Mouse (Mus musculus) MEL (cell line): ENCODE results near the gene Trim14. TPM values are rescaled to one million over a fixed set of nuclear protein-coding genes. Genes with fewer than 3 reads are reported as not detected.

Source experiments
- DNase-seq: peaks from one replicate; pipeline ENCODE4 v3.0.0; 2011; ENCODE audit warnings: low read depth, low spot score
- H3K27ac ChIP-seq: 2 replicates; pipeline ENCODE4 v1.5.1; 2012; ENCODE audit warnings: low read depth, mild to moderate bottlenecking, control low read depth, low read length, moderate library complexity; ENCODE audit not compliant: control insufficient read depth
- H3K27me3 ChIP-seq, 2 experiments: fragments of 150-350 bp in 1 of 2; sonication (generic) in 1 of 2; 2 replicates each; pipeline ENCODE4 v1.6.1; 2012; ENCODE audit warnings: low read length in 2 of 2, mild to moderate bottlenecking in 2 of 2, improper control_type of control experiment in 1 of 2, moderate library complexity in 1 of 2; ENCODE audit not compliant: insufficient read depth in 2 of 2, control insufficient read depth in 1 of 2
- H3K36me3 ChIP-seq, 2 experiments: 2 replicates each; pipeline ENCODE4 v1.6.1; 2012 to 2014; ENCODE audit warnings: low read length in 2 of 2, improper control_type of control experiment in 1 of 2, inconsistent platforms in 1 of 2, mild to moderate bottlenecking in 1 of 2; ENCODE audit not compliant: insufficient read depth in 2 of 2, control insufficient read depth in 1 of 2
- H3K4me1 ChIP-seq, 2 experiments: fragments of 150-350 bp in 1 of 2; sonication (generic) in 1 of 2; 2 replicates each; pipeline ENCODE4 v1.6.1; 2012; ENCODE audit warnings: low read length in 2 of 2, improper control_type of control experiment in 1 of 2, mild to moderate bottlenecking in 1 of 2; ENCODE audit not compliant: insufficient read depth in 2 of 2, control insufficient read depth in 1 of 2
- H3K4me3 ChIP-seq, 2 experiments: fragments of 150-350 bp in 1 of 2; sonication (generic) in 1 of 2; 2 replicates each; pipeline ENCODE4 v1.5.1; 2012; ENCODE audit warnings: low read depth in 2 of 2, low read length in 2 of 2, mild to moderate bottlenecking in 2 of 2, moderate library complexity in 2 of 2, control low read depth in 1 of 2, improper control_type of control experiment in 1 of 2; ENCODE audit not compliant: control insufficient read depth in 1 of 2, insufficient read depth in 1 of 2
- H3K79me2 ChIP-seq: 2 replicates; pipeline ENCODE4 v1.6.1; 2012; ENCODE audit warnings: mild to moderate bottlenecking, low read length, moderate library complexity; ENCODE audit not compliant: control insufficient read depth, poor library complexity, insufficient read depth
- H3K9ac ChIP-seq: 2 replicates; pipeline ENCODE4 v1.6.1; 2012; ENCODE audit warnings: low read depth, mild to moderate bottlenecking, control low read depth, low read length, moderate library complexity; ENCODE audit not compliant: control insufficient read depth, poor library complexity, severe bottlenecking
- H3K9me3 ChIP-seq: fragments of 150-350 bp; sonication (generic); replicated peaks from 2 replicates; pipeline ENCODE4 v1.6.1; 2012; ENCODE audit warnings: mild to moderate bottlenecking, low read length, improper control_type of control experiment, moderate library complexity; ENCODE audit not compliant: insufficient read depth
- BHLHE40 ChIP-seq: IDR thresholded peaks from 2 replicates; pipeline ENCODE4 v1.6.1; 2012; ENCODE audit warnings: low read depth, mild to moderate bottlenecking, inconsistent platforms, low read length, improper control_type of control experiment, borderline replicate concordance
- CHD2 ChIP-seq: IDR thresholded peaks from 2 replicates; pipeline ENCODE4 v1.6.1; 2011; ENCODE audit warnings: low read length, improper control_type of control experiment
- E2F4 ChIP-seq: IDR thresholded peaks from 2 replicates; pipeline ENCODE4 v1.6.1; 2011; ENCODE audit warnings: low read depth, low read length, improper control_type of control experiment, borderline replicate concordance
- EP300 ChIP-seq, 2 experiments: IDR thresholded peaks; 2 replicates each; pipeline ENCODE4 v1.6.1; 2011; ENCODE audit warnings: improper control_type of control experiment in 2 of 2, low read length in 2 of 2, low read depth in 1 of 2, mild to moderate bottlenecking in 1 of 2
- ETS1 ChIP-seq: IDR thresholded peaks from 2 replicates; pipeline ENCODE4 v1.6.1; 2012; ENCODE audit warnings: low read depth, mild to moderate bottlenecking, inconsistent platforms, low read length, improper control_type of control experiment, moderate library complexity
- GATA1 ChIP-seq: IDR thresholded peaks from 2 replicates; pipeline ENCODE4 v1.6.1; 2011; ENCODE audit warnings: low read depth, low read length, improper control_type of control experiment
- HCFC1 ChIP-seq: IDR thresholded peaks from 2 replicates; pipeline ENCODE4 v1.6.1; 2012; ENCODE audit warnings: low read depth, mild to moderate bottlenecking, inconsistent platforms, low read length, improper control_type of control experiment, moderate library complexity
- JUND ChIP-seq: IDR thresholded peaks from 2 replicates; pipeline ENCODE4 v1.6.1; 2011; ENCODE audit warnings: low read depth, mild to moderate bottlenecking, improper control_type of control experiment, low read length
- KAT2A ChIP-seq: conservative IDR thresholded peaks from 2 replicates; pipeline ENCODE4 v1.6.1; 2012; ENCODE audit warnings: low read depth, low read length, improper control_type of control experiment, inconsistent platforms
- MAFK ChIP-seq: IDR thresholded peaks from 2 replicates; pipeline ENCODE4 v1.6.1; 2011; ENCODE audit warnings: low read depth, mild to moderate bottlenecking, low read length, improper control_type of control experiment, borderline replicate concordance
- MEF2A ChIP-seq: IDR thresholded peaks from 2 replicates; pipeline ENCODE4 v1.6.1; 2014; ENCODE audit warnings: low read depth, mild to moderate bottlenecking, inconsistent platforms, low read length, improper control_type of control experiment; ENCODE audit not compliant: poor library complexity, insufficient replicate concordance, severe bottlenecking; ENCODE audit errors: extremely low read depth
- MXI1 ChIP-seq: IDR thresholded peaks from 2 replicates; pipeline ENCODE4 v1.6.1; 2011; ENCODE audit warnings: mild to moderate bottlenecking, low read depth, low read length, improper control_type of control experiment
- MYC ChIP-seq: IDR thresholded peaks from 2 replicates; pipeline ENCODE4 v1.6.1; 2011; ENCODE audit warnings: low read depth, mild to moderate bottlenecking, low read length, improper control_type of control experiment, moderate library complexity
- NRF1 ChIP-seq: IDR thresholded peaks from 2 replicates; pipeline ENCODE4 v1.6.1; 2014; ENCODE audit warnings: low read depth, mild to moderate bottlenecking, inconsistent platforms, low read length, improper control_type of control experiment, moderate library complexity; ENCODE audit not compliant: poor library complexity, insufficient read depth, severe bottlenecking
- POLR2A ChIP-seq, 2 experiments: IDR thresholded peaks; 2 replicates each; pipeline ENCODE4 v1.6.1; 2011 to 2012; ENCODE audit warnings: low read length in 2 of 2, mild to moderate bottlenecking in 2 of 2, control low read depth in 1 of 2, improper control_type of control experiment in 1 of 2, low read depth in 1 of 2, moderate library complexity in 1 of 2; ENCODE audit not compliant: control insufficient read depth in 1 of 2, insufficient read depth in 1 of 2, poor library complexity in 1 of 2
- POLR2AphosphoS2 ChIP-seq: IDR thresholded peaks from 2 replicates; pipeline ENCODE4 v1.6.1; 2011; ENCODE audit warnings: low read length, improper control_type of control experiment
- POLR2AphosphoS5 ChIP-seq: IDR thresholded peaks from 2 replicates; pipeline ENCODE4 v1.6.1; 2012; ENCODE audit warnings: low read depth, borderline replicate concordance, mild to moderate bottlenecking, inconsistent platforms, low read length, moderate library complexity, mixed read lengths
- RAD21 ChIP-seq: IDR thresholded peaks from 2 replicates; pipeline ENCODE4 v1.6.1; 2011; ENCODE audit warnings: mild to moderate bottlenecking, low read depth, low read length, improper control_type of control experiment
- RCOR1 ChIP-seq: IDR thresholded peaks from 2 replicates; pipeline ENCODE4 v1.6.1; 2012; ENCODE audit warnings: low read depth, mild to moderate bottlenecking, inconsistent platforms, low read length, improper control_type of control experiment
- SIN3A ChIP-seq: IDR thresholded peaks from 2 replicates; pipeline ENCODE4 v1.6.1; 2012; ENCODE audit warnings: low read length, improper control_type of control experiment, inconsistent platforms
- TAL1 ChIP-seq: IDR thresholded peaks from 2 replicates; pipeline ENCODE4 v1.6.1; 2012; ENCODE audit warnings: mild to moderate bottlenecking, inconsistent platforms, low read length, moderate library complexity, mixed read lengths
- TBP ChIP-seq: IDR thresholded peaks from 2 replicates; pipeline ENCODE4 v1.8.0; 2011; ENCODE audit warnings: low read depth, low read length, improper control_type of control experiment
- TCF12 ChIP-seq: IDR thresholded peaks from 2 replicates; pipeline ENCODE4 v1.6.1; 2014; ENCODE audit warnings: low read depth, mild to moderate bottlenecking, inconsistent platforms, low read length, improper control_type of control experiment, moderate library complexity
- UBTF ChIP-seq: IDR thresholded peaks from 2 replicates; pipeline ENCODE4 v1.6.1; 2012; ENCODE audit warnings: low read depth, mild to moderate bottlenecking, inconsistent platforms, low read length, improper control_type of control experiment, moderate library complexity, borderline replicate concordance; ENCODE audit not compliant: insufficient read depth
- USF1 ChIP-seq: IDR thresholded peaks from 2 replicates; pipeline ENCODE4 v1.6.1; 2014; ENCODE audit warnings: low read depth, mild to moderate bottlenecking, inconsistent platforms, low read length, improper control_type of control experiment, moderate library complexity
- USF2 ChIP-seq, 2 experiments: IDR thresholded peaks; 2 replicates each; pipeline ENCODE4 v1.6.1; 2011 to 2012; ENCODE audit warnings: improper control_type of control experiment in 2 of 2, low read length in 2 of 2, borderline replicate concordance in 1 of 2, inconsistent platforms in 1 of 2, low read depth in 1 of 2, mild to moderate bottlenecking in 1 of 2; ENCODE audit not compliant: insufficient read depth in 1 of 2
- ZNF384 ChIP-seq: IDR thresholded peaks from 2 replicates; pipeline ENCODE4 v1.6.1; 2012; ENCODE audit warnings: low read depth, mild to moderate bottlenecking, inconsistent platforms, low read length, improper control_type of control experiment
- polyA plus RNA-seq, 2 experiments: library from polyadenylated mRNA; stranded (reverse) in 1 of 2; unstranded in 1 of 2; fragments of >175 nt in 1 of 2; fragments of >200 nt in 1 of 2; gene quantifications; 2 replicates each; pipeline versions ENCODE4 v1.2.1 to v1.2.4; 2012; ENCODE audit warnings: low replicate concordance in 2 of 2, low read depth in 1 of 2; ENCODE audit not compliant: insufficient read length in 2 of 2, insufficient read depth in 1 of 2, missing spikeins in 1 of 2
- total RNA-seq: library from RNA; depleted of rRNA; stranded (reverse); fragments of 300-350 nt; gene quantifications from 2 replicates; pipeline ENCODE4 v1.2.3, GENCODE M21; 2012

Gene Trim14
- total and polyA plus RNA-seq, 3 experiments, result 1.1 to 5.1 TPM; not detected in 1

GRCm38 (mm10) chr4:46555762-46556161, 19.8 kb upstream of the Trim14 start:
- no peak overlapping the region for H3K27ac ChIP-seq
- no peaks in the 10 kb centered on the region for H3K9me3 ChIP-seq
- no peak overlapping the region for H3K4me3 ChIP-seq
- peaks cover 20 to 43% of the 10 kb centered on the region in 2 experiments for H3K4me1 ChIP-seq
- no peaks in the 10 kb centered on the region for H3K27me3 ChIP-seq
- TF ChIP-seq GATA1 (no peak), MEF2A (no peak), TAL1 (no peak), JUND (no peak), POLR2A (IDR thresholded peaks at IDR 0.05; ENCODE audit: control insufficient read depth in 1 of 2, insufficient read depth in 1 of 2, low read depth in 1 of 2, low read length in 2 of 2, poor library complexity in 1 of 2) (no peak)
- peaks cover 0 to 19% of the 10 kb centered on the region in 2 experiments; a peak in 2 of 4 replicates for H3K36me3 ChIP-seq
- H3K79me2 ChIP-seq, result no peaks in the 10 kb centered on the region
- no peak for DNase-seq
- H3K9ac ChIP-seq, result no peak overlapping the region

- peaks cover 0 to 19% of the 10 kb centered on the region in 2 experiments; a peak in 2 of 4 replicates for H3K36me3 ChIP-seq
- H3K27me3 ChIP-seq, result no peaks in the 10 kb centered on the region
- H3K4me1 ChIP-seq, result peaks cover 20 to 50% of the 10 kb centered on the region in 2 experiments
- peak overlapping the region; percentile 48 for H3K27ac ChIP-seq
- DNase-seq, result peak; percentile 86
- TF ChIP-seq KAT2A, result no peak
- no peak for TF ChIP-seq POLR2AphosphoS2
- peak; percentile 26; the same call in 1 of the 2 replicates for TF ChIP-seq SIN3A
- TF ChIP-seq POLR2AphosphoS5, result no peak
- TF ChIP-seq MYC, result no peak; the same call in 1 of the 2 replicates
- TF ChIP-seq JUND, result no peak
- no peak for TF ChIP-seq RAD21
- TF ChIP-seq MAFK, result no peak
- 0 out of 2 replicates have a peak, but pooled peaks have one; percentile 43 for TF ChIP-seq UBTF
- TF ChIP-seq USF1, result 0 out of 2 replicates have a peak, but pooled peaks have one; percentile 18
- no peak for TF ChIP-seq MXI1
- no peak for TF ChIP-seq USF2 (IDR thresholded peaks at IDR 0.05; ENCODE audit: borderline replicate concordance in 1 of 2, insufficient read depth in 1 of 2, low read depth in 1 of 2, low read length in 2 of 2)
- TF ChIP-seq NRF1, result no peak
- TF ChIP-seq BHLHE40, result no peak
- TF ChIP-seq ZNF384, result peak; percentile 46; the same call in 1 of the 2 replicates
- TF ChIP-seq EP300 (IDR thresholded peaks at IDR 0.05; ENCODE audit: low read depth in 1 of 2, low read length in 2 of 2), result peak; percentile 47 to 64; a peak in 2 of 4 replicates
- 0 out of 2 replicates have a peak, but pooled peaks have one; percentile 29 for TF ChIP-seq TCF12
- TF ChIP-seq RCOR1, result 0 out of 2 replicates have a peak, but pooled peaks have one; percentile 21
- no peak for TF ChIP-seq CHD2
- peak; percentile 55; the same call in 1 of the 2 replicates for TF ChIP-seq TBP
- TF ChIP-seq TAL1, result no peak
- 0 out of 2 replicates have a peak, but pooled peaks have one; percentile 26 for TF ChIP-seq HCFC1
- TF ChIP-seq E2F4, result no peak
- peak; percentile 47; the same call in 1 of the 2 replicates for TF ChIP-seq ETS1
- TF ChIP-seq, all 39 proteins: peak for 10
- Histone ChIP-seq H3K4me3 (no peak overlapping the region), H3K9ac (peak overlapping the region; percentile 21; the same call in 1 of the 2 replicates), H3K79me2 (no peaks in the 10 kb centered on the region), H3K9me3 (no peaks in the 10 kb centered on the region)
Observed at GRCm38 (mm10) chr4:46554295-46555069, 18.5 kb upstream of the Trim14 start.
